Comparison of ENCODE assay signal across 9 mouse cellular contexts in the genomic region with DNA sequence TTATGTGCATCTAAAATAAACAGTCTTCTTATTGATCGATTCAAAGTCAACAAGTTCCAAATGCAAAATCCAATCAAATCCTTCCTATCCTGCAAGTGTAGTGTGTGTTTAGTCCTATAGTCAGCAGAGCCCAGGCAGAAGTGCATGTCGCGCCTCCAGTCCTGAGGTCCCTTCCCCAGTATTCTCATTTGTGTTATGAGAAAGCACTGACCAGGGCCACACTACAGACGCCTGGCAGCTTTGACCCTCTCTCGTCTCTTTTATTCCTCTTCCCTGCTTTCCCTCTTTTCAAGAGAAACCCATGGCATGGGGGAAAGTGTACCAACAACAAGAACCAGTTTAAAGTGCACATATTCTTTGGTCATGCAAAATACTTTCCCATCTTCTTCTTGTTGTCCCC. TPM values are rescaled to one million over a fixed set of nuclear protein-coding genes. Genes with fewer than 3 reads are reported as not detected.
DNase-seq lines count a peak whose midpoint lies in the region; ATAC-seq and TF ChIP-seq lines count a peak whose summit lies in the region.
"Had no signal": no experiment of that assay in that cellular context is flagged by ENCODE, and none has a peak within 500 bp of the region (broad histone marks: within the 10 kb centered on the region; RNA-seq: fewer than 3 reads in every experiment).

No protein-coding gene starts in this region.

- peak overlapping the region; percentile 25; the same call in 1 of the 2 replicates for H3K4me3 ChIP-seq in cortical plate, adult 2 months (ENCODE audit: insufficient read depth, low read length)
- peak overlapping the region; percentile 84 for H3K4me3 ChIP-seq in embryonic facial prominence, embryonic 10.5 days
- H3K4me3 ChIP-seq in hindbrain, embryonic 15.5 days = peak overlapping the region; percentile 89

- no peak overlapping the region for H3K27ac ChIP-seq in cortical plate, adult 2 months (ENCODE audit: insufficient read depth, low read length)
- H3K27ac ChIP-seq in embryonic facial prominence, embryonic 10.5 days (replicated peaks) = peak overlapping the region; percentile 100
- peak overlapping the region; percentile 70 for H3K27ac ChIP-seq in hindbrain, embryonic 15.5 days (replicated peaks)

- WGBS in embryonic facial prominence, embryonic 10.5 days = 11% methylated on average over 5 of the region's 5 CpGs
- whole genome bisulfite sequencing in hindbrain, embryonic 15.5 days = 16% methylated on average over 5 of the region's 5 CpGs

- H3K4me1 ChIP-seq in cortical plate, adult 2 months (ENCODE audit: control insufficient read depth, insufficient read depth, low read length) = no peaks in the 10 kb centered on the region
- H3K4me1 ChIP-seq in embryonic facial prominence, embryonic 10.5 days = peaks cover 46% of the 10 kb centered on the region
- H3K4me1 ChIP-seq in hindbrain, embryonic 15.5 days (replicated peaks) = peaks cover 12% of the 10 kb centered on the region

- H3K9me3 ChIP-seq in embryonic facial prominence, embryonic 10.5 days = no peaks in the 10 kb centered on the region
- no peaks in the 10 kb centered on the region for H3K9me3 ChIP-seq in hindbrain, embryonic 15.5 days

- H3K36me3 ChIP-seq in embryonic facial prominence, embryonic 10.5 days (replicated peaks) = no peaks in the 10 kb centered on the region
- H3K36me3 ChIP-seq in hindbrain, embryonic 15.5 days = no peaks in the 10 kb centered on the region

- ATAC-seq in hindbrain, embryonic 15.5 days (ENCODE audit: low FRiP score, low read depth) = no peak

- H3K9ac ChIP-seq in hindbrain, embryonic 15.5 days = peak overlapping the region; percentile 30; the same call in 1 of the 2 replicates

- no peaks in the 10 kb centered on the region for H3K27me3 ChIP-seq in embryonic facial prominence, embryonic 10.5 days (replicated peaks; ENCODE audit: low read depth, poor library complexity, severe bottlenecking)
- H3K27me3 ChIP-seq in hindbrain, embryonic 15.5 days = no peaks in the 10 kb centered on the region

- TF ChIP-seq CTCF in cortical plate, adult 2 months (IDR thresholded peaks at IDR 0.05; ENCODE audit: extremely low read depth, insufficient read depth, low read length) = no peak

- TF ChIP-seq POLR2A in cortical plate, adult 2 months (IDR thresholded peaks at IDR 0.05; ENCODE audit: extremely low read depth, insufficient read depth, low read length) = no peak

- peak overlapping the region; percentile 91 for H3K4me2 ChIP-seq in hindbrain, embryonic 15.5 days

- peak; percentile 26 for DNase-seq in embryonic facial prominence, embryonic 10.5 days (ENCODE audit: low spot score)
- DNase-seq in lung, postnatal 36 days = peak; percentile 1
- no peak for DNase-seq in layer of hippocampus, postnatal 25 days (ENCODE audit: extremely low spot score in 1 of 2, low spot score in 1 of 2)
- no peak for DNase-seq in thymus, postnatal 10 days (ENCODE audit: low spot score in 2 of 2)
- DNase-seq in left cerebral cortex, adult 8-10 months (ENCODE audit: low spot score in 2 of 2) = no peak
- no peak for DNase-seq in gastrocnemius, postnatal 4 days (ENCODE audit: low spot score in 2 of 2)

RNA-seq across cellular contexts. Expression of a gene that starts 2.3 kb away (rescaled TPM):
- 1.3 and 1.4 TPM in 2 replicates for polyA plus RNA-seq in cortical plate, adult 2 months (2012; rRNA removed)
- 21.1 and 28.6 TPM in 2 replicates for polyA plus RNA-seq in embryonic facial prominence, embryonic 10.5 days (2016; fragmentation: Nextera tagmentation; extraction: Ambion mirVana)
- 10.8 and 12.5 TPM in 2 replicates for polyA plus RNA-seq in hindbrain, embryonic 15.5 days (2015; fragmentation: Nextera tagmentation; extraction: Ambion mirVana)
- total RNA-seq in layer of hippocampus, postnatal 25 days (2021) = 1 to 10 TPM in 1 of 2 experiments, under 1 TPM in 1; 0.82 to 1.7 TPM
- 1 to 10 TPM; 4.6 to 5.9 (median 5.3) TPM for total RNA-seq in left cerebral cortex, adult 8-10 months (2022)
- total RNA-seq in gastrocnemius, postnatal 4 days (2021) = 1 to 10 TPM; 7.6 to 7.9 TPM
- total RNA-seq: monocyte, adult 5-6 weeks had no signal

Comparison
In these comparisons a context has a peak if more than half of its experiments do, and no peak if none do; other contexts are left out.
1. H3K4me3 ChIP-seq: peak in every context shown above with its lines; median percentile 89 in hindbrain, embryonic 15.5 days; 84 in embryonic facial prominence, embryonic 10.5 days; 25 in cortical plate, adult 2 months.
2. DNase-seq: peak in embryonic facial prominence, embryonic 10.5 days (single experiment) and lung, postnatal 36 days (single experiment); none in layer of hippocampus, postnatal 25 days (0 of 2), thymus, postnatal 10 days (0 of 2), left cerebral cortex, adult 8-10 months (0 of 2) and gastrocnemius, postnatal 4 days (0 of 2).